Mouse (Mus musculus): ENCODE results near the gene Wdr20.
"Not testable (repeated sequence)": the region's sequence is repeated elsewhere in the genome, so short reads cannot be mapped to it uniquely, and the experiment has no call there.

The Wdr20 gene

DNA sequence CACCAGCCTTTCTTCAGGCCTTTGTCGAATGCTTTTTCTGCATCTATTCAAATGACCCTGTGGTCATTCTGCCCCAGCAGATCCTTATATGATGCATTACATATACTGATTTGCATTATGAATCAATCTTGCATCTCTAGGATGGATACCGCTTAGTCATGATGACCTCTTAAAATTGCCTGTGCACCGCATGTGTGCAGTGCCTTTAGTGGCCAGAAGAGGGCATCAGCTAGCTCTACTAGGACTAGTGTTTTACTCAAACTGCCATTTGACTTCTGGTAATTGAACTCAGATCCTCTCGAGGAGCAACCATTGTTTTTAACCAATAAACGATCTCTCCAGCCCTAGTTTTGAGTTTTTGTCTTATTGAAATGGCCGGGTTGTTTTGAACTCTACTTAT, 24.0 kb upstream of the Wdr20 start:
- no peak for DNase-seq (ENCODE audit: low read depth, low spot score)

DNA sequence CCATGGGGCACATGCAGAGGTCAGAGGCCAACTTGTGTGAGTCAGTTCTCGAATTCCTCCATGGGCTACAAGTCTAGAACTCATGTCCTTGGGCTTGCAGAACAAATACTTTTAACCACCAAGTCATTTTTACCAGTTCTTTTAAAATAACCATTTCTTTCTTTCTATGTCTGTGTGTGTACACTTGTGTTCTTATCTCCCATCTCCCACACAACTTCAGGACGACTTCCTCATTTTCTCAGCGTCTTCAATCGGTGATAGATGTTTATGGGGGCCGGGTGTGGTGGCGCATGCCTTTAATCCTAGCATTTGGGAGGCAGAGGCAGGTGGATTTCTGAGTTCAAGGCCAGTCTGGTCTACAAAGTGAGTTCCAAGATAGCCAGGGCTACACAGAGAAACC, 23.5 kb upstream of the Wdr20 start:
- no peak for DNase-seq (ENCODE audit: low read depth, low spot score)

DNA sequence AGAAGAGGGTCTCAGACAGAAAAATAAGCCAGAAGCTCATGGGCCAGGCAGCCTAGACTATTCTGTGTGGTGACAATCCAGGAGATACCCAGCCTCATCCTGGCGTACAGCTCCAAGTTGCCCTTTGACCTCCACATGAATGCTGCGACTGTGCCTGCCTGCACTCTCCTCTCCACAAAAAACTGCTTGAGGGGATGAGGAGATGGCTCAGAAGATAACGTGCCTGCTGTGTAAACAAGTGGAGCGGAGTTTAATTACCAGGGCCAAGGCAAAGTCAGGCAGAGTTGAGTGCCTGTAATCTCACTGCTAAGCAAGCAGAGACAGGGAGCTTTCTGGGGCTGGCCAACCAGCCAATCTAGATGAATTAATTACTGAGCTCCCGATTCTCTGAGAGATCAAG, 21.7 kb upstream of the Wdr20 start:
- no peak for DNase-seq (ENCODE audit: low read depth, low spot score)

DNA sequence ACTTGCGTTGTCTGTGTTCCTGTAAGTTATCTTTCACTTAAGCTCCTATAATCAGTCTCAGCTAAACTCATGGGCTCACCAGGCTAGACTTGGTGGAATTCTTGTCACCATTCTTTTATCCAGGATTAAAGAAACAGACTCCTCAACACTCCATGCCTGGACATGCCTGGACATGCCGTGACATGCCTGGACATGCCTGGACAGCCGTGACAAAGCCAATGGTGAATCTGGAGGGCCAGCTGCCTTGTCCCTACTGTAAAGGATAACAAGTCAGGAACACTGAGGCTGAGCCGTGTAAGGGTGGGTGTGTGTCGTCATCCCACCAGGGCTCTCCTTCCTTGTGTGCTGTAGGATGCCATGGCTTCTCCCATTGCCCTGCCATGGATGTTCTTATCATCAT, 12.7 kb upstream of the Wdr20 start:
- no peak for DNase-seq (ENCODE audit: low read depth, low spot score)

DNA sequence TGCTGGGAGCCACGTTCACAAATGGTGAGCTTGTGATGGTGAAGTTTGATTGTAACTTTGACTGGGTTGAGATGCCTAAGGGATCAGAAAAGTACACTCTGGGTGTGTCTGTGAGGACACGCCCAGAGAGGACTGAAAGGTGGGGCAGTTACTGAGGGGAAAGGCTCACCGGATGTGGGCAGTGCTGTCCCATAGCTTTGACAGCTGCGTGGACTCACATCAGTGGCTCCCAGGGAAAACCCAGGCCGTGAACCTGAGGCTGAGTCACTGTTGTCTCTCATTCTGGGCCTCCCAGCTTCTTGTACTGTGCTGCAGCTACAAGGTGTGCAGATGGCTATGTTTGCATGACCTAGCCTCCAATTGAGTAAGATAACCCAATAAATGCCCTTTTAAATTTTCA, 12.3 kb upstream of the Wdr20 start:
- DNase-seq (ENCODE audit: low read depth, low spot score) = no peak

DNA sequence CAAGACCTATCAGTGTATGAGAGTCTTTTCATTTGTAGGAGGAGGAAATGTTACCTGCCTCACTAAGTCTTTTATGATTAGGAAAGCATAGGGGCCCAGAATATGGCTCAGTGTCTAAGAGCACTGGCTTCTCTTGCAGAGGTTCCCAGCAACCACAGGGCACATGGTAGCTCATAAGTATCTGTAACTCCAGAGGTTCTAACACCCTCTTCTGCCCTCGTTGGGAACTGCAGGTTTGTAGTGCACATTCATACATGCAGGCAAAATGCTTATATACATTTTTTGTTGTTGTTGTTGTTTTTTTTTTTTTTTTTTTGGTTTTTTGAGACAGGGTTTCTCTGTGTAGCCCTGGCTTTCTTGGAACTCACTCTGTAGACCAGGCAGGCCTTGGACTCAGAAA, 11.3 kb upstream of the Wdr20 start:
- no peak for DNase-seq (ENCODE audit: low read depth, low spot score)

DNA sequence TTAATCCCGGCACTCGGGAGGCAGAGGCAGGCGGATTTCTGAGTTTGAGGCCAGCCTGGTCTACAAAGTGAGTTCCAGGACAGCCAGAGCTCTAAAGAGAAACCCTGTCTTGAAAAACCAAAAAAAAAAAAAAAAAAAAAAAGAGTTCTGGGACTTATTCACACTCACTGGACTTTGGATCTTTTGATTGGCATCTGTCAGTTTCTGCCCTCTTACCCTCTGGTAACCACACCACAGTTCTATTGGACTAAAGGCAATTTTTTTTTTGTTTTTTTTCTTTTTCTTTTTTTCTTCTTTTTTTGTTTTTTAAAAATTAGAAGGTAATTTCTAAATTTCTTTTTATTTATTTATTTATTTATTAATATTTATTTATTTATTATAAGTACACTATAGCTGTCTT, 4.5 kb upstream of the Wdr20 start:
- not testable (repeated sequence) for DNase-seq (ENCODE audit: low read depth, low spot score)

DNA sequence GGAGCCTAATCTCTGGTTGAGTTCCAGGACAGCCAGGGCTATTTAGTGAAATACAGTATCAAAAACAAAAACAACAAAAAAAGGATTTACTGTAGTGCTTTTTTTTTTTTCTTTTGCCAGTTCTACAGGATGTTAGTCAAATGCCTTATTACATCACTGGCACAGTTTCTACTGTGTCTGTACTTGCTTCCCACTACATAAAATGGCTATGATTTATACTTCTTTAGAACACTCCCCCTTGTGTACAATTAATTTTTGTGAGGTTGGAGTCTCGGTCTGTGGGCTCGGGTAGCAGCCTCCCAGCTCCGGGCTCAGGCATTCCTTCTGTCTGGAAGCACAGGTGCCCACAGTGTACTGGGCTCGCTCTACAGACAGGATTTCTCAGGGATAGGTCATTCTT, 1.1 kb upstream of the Wdr20 start:
- DNase-seq (ENCODE audit: low read depth, low spot score) = no peak

DNA sequence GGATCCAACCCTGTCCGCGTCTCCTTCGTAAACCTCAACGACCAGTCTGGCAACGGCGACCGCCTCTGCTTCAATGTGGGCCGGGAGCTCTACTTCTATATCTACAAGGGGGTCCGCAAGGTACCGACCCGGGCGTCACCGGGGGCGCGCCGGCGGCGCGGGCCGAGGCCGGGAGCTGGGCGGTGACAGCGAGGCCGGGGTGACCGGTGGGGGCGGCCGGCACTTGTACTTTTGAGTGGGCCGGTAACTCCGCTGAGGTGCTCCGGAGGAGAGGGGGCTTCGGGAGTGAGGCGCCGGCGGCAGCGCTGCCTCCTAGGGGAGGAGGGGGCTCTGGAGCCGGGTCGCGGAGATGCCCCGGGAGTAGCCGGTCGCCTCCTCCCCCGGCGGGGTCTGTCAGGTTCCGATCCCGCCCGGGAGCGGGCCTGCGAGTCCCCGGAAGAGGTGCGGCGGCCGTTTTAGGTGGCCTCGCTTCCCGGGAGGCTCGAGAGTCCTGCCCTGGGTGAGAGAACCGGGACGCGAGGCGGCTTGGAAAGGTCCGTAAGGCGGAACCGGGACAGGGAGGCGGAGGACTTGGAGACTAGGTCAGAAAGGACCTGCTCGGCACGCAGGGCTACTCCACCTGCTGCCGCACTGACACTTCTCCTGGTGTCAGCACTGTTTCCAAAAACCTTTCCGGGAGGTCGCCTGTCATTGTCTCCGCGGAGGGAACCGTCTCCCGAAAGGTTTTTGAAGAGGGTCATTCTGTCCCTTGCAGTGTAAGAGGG, 596 bp downstream of the Wdr20 start:
- DNase-seq (ENCODE audit: low read depth, low spot score) = no peak

DNA sequence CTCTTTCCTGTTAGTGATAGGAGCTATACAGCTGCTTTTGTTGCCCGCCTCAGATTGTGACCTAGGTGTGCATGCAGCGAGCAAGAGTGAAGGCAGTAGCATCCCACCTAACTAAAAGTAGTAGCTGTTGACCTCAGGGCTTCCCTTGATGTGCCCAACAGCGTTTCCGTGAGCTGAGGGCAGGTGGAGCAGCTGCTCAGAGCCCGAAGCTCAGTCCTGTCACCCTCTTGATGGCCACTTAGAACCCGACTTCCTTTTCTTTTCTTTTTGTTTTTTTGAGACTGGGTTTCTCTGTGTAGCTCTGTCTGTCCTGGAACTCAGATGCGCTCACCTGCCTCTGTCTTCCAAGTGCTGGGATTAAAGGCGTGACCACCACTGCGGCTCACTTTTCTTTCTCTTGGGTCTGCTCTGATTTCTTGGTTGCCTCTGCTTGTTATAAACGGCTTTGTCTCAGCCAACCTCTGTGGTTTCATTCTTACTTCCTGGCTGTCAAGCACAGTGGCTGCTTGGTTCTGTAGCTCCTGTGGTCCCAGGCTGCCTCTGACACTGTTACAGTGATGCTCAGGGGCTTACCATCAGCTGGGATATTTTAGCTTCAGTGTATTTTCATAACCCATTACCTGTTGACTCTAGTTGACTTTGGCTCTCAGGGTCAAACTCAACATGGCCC, 13.2 kb downstream of the Wdr20 start:
- no peak for DNase-seq (ENCODE audit: low read depth, low spot score)

DNA sequence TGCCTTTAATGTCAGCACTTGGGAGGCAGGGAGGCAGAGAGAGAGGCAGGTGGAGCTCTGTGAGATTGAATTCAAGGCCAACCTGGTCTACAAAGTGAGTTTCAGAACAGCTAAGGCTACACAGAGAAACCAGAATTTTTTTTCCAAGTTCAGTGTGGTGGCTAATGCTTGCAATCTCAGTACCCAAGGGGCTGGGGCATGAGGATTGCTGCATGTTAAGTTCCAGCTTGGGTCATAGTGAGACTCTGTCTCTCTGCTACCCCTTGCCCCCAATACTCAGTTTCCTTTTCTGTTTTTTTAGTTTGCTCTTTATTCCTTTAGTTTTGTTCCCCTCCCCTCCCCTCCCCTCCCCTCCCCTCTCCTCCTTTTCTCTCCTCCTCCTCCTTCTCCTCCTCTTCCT, 15.0 kb downstream of the Wdr20 start:
- no peak for DNase-seq (ENCODE audit: low read depth, low spot score)

DNA sequence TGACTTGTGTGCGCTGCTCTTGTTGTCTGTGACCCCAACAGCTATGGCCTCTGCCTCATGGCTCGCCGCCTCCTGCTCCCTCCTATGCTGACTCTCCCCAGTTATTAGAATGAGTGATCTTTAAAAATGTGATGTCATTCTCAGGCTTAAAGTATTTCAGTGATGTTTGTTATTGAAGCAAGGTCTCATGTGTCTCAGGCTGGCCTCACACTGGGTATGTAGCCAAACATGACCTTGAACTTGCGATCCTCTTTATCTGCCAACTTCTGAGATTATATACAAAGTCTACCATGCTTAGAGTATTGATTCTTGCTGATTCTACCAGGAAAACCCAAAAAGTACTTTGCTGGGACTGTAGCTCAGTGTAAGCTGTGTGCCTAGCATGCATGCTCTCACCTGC, 16.2 kb downstream of the Wdr20 start:
- no peak for DNase-seq (ENCODE audit: low read depth, low spot score)

DNA sequence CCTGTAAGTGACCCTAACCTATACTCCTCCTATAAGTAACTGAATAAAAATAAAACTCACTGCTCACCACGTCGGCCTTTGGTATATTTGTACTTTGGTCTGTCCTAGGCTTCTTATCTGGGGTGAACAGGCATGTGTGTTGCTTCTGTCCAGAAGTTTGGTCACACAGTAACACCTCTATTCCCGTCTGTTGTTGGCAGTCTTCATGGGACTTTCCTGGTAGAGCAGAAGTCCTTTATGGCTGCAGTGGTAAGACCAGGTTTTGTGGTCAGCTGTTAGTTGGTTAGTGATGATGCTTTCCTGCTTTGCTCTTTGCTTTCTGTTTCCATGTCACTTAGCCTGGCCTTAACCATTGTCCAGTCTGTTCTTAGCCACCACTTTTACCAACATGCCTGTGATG, 19.4 kb downstream of the Wdr20 start:
- no peak for DNase-seq (ENCODE audit: low read depth, low spot score)

DNA sequence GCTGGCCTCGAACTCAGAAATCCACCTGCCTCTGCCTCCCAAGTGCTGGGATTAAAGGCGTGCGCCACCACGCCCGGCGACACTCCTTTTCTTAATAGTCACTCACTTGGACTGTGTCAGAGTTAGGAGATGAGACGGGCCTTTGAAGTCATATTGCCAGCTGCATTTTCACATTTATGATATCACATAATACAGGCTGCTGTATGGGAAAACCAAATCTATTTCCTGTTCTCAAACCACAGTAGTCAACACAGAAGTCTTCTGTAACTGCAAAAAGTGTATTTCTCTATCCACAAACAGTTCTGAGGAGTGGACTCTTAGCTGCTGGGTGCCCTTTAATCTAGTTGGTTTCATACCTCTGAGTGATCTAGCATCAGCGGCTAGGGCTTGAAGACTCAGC, 21.2 kb downstream of the Wdr20 start:
- DNase-seq (ENCODE audit: low read depth, low spot score) = no peak

DNA sequence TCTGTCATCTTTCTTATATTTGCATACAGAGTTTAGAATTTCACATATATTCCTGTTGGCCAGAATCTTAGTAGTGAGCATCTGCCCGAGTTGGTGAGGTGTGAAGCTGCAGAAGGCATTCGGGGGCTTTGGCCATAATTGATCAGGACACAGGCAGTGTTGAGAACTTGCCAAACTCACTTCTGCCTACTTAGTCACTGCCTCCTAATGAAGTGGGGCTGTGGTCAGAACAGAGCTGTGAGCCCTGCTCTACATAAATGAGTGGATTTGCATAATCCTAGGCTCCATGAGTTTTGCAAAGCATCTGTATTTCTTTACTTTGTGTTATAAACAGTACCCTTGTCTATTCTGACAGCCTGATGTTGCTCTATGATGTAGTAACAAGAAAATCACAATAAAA, 24.6 kb downstream of the Wdr20 start:
- DNase-seq (ENCODE audit: low read depth, low spot score) = no peak

DNA sequence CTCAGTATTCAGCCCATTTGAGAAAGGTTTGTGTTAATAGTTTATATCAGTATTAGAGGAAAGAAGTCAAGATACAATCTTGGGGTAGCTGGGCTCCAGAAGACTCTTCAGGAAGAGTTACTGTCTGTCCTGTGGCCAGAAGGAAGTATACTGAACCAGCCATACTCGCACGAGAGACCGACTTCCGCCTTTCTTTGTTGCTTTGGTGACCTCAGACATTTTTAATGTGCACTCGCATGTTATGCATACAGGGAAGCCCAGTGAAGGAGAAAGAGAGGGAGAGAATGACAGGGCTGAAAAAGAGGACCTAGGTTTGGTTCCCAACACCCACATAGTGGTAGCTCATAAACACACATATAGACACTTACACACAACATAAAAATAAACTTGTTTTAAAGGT, 26.8 kb downstream of the Wdr20 start:
- no peak for DNase-seq (ENCODE audit: low read depth, low spot score)

DNA sequence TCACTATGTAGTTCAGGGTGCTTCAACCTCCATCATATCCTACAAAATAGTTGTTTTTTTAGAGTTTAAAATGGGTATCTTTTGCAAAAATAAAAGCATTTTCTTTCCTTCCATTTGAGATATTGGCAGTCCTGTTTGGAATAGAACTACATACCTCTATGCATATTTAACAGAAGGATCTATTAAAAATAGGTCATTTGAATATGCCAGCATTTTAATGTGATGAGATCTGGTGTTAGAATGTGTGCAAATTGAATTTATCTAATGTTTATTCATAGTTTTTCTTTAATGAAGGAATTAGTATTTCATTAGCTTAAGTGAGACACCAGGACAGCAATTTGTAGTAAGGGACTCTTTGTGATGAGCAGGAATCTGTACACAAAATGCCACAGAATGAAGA, 30.8 kb downstream of the Wdr20 start:
- no peak for DNase-seq (ENCODE audit: low read depth, low spot score)

DNA sequence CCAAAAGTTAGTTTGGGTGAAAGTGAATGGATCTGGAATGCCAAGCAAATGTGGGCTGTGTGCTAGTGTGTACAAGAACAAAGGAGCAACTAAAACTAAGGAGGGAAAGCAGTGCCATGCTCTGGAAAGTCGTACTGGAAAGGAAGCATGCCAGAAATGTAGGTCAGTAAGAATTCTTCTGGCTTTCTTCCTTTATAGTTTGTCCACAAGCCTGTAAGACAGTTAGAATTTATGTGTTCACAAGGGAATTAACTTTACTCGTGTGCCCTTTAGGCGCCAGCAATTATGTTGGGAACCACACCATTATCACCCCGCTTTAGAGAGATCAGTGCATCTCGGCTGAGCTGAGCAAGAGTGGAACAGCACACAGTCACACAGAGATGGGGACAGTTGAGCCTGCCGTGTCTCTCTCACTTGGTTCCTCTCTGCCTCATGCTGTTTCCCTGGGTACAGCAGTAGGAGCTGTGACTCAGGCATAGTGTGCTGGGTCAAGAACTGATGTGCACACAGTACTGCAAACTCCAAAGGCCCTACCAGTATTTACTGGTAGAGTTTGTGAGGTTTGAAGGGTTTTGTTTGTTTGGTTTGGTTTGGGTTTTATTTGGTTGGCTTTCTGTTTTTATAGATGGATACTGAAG, 32.0 kb downstream of the Wdr20 start:
- DNase-seq (ENCODE audit: low read depth, low spot score) = no peak

DNA sequence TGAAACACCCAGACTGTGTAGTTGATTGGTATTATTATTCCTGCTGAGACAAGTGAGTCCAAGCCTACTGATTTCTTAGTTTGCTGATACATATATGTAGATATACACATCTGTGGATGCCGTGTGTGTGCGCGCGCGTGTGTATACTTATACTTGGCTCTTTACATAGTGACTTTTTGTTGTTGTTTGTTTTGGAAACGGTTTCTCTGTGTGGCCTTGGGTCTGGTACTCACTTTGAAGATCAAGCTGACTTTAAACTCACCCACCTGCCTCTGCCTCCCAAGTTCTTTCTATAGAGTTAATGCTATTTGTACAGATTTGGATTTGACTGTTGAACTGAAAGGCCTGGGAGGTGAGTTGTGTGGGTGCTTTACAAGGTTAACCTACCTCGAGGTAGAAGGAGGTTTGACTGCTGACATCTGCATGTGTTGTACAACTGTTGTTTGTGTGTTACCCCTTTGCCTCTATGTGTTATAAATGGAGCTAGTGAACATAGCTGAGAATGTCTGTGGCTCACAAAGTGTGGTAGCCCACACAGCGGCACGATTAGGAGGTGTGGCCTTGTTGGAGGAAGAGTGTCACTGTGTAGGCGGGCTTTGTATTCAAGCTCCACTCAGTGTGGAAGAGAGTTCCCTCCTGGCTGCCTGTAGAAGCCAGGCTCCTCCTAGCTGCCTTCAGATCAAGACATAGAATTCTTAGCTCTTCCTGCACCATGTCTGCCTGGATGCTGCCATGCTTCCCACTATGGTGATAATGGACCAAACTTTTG, 32.9 kb downstream of the Wdr20 start:
- DNase-seq (ENCODE audit: low read depth, low spot score) = no peak

DNA sequence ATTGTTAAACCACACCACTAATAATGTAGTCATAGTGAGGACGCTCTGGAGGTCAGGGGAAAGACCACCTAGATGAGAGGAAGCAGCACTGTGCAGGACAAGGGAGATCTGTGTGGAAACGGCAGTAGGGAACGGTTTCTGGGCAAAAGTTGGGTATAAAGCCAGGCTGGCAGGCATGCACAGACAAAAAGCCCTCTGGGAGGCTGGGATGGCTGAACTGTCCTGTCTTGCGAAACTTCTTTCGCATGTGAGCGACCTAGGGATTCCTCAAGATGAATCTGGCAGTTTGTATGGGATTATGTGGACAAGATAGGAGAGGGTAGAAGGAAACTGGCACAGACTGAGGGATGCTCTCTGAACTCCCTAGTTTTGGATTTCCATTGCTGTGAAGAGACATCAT, 34.2 kb downstream of the Wdr20 start:
- DNase-seq (ENCODE audit: low read depth, low spot score) = no peak

DNA sequence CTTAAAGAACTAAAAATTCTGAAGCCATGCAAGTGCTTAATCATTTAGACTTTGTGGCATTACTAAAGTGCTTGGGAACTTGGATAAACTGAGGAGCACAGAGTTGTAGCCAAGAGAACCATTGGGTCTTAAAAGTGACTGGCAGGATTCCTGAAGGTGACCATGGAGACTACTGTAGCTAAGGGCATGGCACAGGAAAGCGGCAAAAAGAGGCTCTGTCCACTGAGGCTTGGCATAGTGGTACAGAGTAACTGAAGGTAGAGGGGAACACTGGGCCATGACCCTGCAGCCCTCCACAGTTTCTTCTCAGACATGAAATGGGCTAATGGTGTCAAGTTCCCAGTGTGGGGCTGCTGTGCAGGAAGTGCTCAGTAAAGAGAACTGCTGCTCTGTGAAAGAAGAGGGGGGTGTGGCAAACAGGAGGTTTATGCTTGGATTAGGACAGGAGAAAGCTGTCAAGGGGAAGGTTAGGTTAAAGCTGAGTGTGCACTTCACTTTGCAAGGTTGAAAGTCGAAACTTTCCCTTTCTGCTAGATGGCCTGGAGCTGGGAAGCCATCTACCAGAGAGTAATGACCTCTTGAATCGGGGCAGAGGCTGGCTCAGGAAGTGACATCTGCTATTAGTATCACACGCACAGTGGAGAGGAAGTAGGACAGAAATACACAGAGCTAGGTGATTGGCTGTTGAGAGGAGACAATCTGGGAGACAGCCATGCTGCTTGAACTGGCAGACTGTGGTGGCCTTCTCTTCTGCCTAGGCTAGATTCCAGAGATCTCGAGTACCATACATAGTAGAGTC, 38.1 kb downstream of the Wdr20 start:
- no peak for DNase-seq (ENCODE audit: low read depth, low spot score)

DNA sequence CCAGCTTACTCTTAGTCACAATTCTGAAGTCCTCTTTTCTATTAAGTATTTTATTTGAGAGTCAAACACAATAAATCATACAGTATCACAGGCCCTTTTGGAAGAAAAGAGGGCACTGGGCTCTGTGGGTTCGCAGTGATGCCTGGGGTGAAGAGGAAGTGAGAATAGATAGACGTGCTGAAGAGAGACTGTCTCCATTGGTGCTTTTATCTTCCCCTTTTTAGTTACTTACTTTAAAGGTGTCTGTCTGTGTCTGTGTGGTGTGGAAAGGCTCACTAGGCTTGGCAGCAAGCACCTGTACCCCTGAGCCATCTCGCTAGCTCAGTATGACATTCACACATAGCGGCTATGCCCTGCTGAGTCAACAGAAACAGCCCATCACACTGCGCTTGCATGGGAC, 40.1 kb downstream of the Wdr20 start:
- no peak for DNase-seq (ENCODE audit: low read depth, low spot score)

All from retina, postnatal 7 days (tissue).